Mouse (Mus musculus) small intestine, adult 2 months (tissue): ENCODE data around the gene Hras.

Source experiments
- CTCF ChIP-seq: fragments of 200-500 bp; IDR thresholded peaks from 2 replicates; pipeline ENCODE4 v1.5.1; 2012; ENCODE audit warnings: low read depth, mild to moderate bottlenecking, control low read depth, inconsistent platforms, low read length, moderate library complexity, mixed read lengths; ENCODE audit not compliant: insufficient replicate concordance, insufficient read length; ENCODE audit errors: extremely low read depth
- POLR2A ChIP-seq: fragments of 200-500 bp; IDR thresholded peaks from 2 replicates; pipeline ENCODE4 v1.6.1; 2012; ENCODE audit warnings: low read depth, mild to moderate bottlenecking, control low read depth, inconsistent platforms, low read length, moderate library complexity

DNA sequence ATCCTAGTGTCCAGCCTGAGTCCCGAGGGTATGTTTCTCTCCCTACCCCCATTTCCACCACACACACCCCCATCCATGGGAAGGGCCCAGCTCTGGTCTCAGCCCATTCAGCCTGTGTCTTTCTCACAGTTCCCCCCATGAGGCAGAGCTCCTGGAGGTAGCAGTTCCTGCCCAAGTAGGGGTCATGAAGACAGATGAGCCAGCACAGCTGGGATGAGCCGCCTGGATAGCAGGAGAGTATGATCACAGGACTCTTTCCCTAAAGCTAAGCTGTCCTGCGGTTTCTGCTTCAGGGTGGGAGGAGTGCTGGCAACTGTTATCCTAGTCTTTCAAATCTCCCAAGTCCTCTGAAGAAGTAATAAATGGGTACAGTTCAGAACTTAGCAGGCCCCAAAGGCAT, 24.3 kb upstream of the Hras start:
- no peak for TF ChIP-seq POLR2A
- TF ChIP-seq CTCF, result no peak
